11 mouse cellular contexts compared by ENCODE assay signal in the genomic region with DNA sequence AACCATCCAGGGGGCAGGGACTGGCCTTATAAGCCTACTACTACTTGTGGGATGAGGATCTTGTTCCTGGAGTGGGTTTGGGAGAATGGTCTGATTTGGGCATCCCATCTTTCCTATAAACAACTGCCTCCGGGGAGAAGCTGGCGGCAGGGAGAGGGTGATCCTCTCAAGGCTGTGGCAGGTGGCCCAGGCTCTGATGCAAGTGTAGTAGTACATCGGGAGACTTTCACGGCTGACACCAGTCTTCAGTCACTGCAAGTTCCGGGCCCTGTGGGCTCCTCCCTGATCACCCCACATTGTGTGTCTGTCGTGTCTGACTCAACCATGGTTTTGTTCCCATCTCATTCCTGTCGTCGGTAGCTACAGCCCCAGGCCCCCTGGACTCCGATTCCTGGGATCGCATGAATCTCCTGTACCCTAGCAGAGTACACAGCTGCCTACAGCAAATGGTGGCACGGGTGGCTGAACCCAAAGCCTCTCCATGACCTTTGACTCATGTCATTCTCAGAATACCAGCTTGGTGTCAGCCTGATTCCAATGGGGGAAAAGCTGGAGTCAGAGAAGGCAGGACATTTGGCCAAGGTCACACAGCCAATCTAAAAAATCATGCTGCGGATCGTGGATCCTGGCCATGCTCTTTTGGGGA. TPM values are rescaled to one million over a fixed set of nuclear protein-coding genes. Genes with fewer than 3 reads are reported as not detected.
DNase-seq lines count a peak whose midpoint lies in the region; ATAC-seq and TF ChIP-seq lines count a peak whose summit lies in the region.
"Had no signal": no experiment of that assay in that cellular context is flagged by ENCODE, and none has a peak within 500 bp of the region (broad histone marks: within the 10 kb centered on the region; RNA-seq: fewer than 3 reads in every experiment).

No protein-coding gene starts in this region.

- no peak for ATAC-seq in forebrain, embryonic 15.5 days (replicated peaks)
- no peak for ATAC-seq in forebrain, embryonic 11.5 days (replicated peaks; ENCODE audit: low FRiP score)
- no peak for ATAC-seq in hindbrain, embryonic 12.5 days (ENCODE audit: low FRiP score)
- ATAC-seq in hindbrain, embryonic 14.5 days (ENCODE audit: low FRiP score) = no peak
- no peak for ATAC-seq in intestine, postnatal 0 days
- no peak for ATAC-seq in forebrain, embryonic 13.5 days
- ATAC-seq: forebrain, postnatal 0 days; hindbrain, postnatal 0 days had no signal

- no peak overlapping the region for H3K4me2 ChIP-seq in forebrain, embryonic 15.5 days (replicated peaks)
- H3K4me2 ChIP-seq in forebrain, embryonic 11.5 days (ENCODE audit: low read depth, low read length, severe bottlenecking) = no peak overlapping the region
- no peak overlapping the region for H3K4me2 ChIP-seq in hindbrain, embryonic 12.5 days (replicated peaks)
- no peak overlapping the region for H3K4me2 ChIP-seq in hindbrain, embryonic 14.5 days (replicated peaks)
- no peak overlapping the region for H3K4me2 ChIP-seq in intestine, postnatal 0 days (replicated peaks; ENCODE audit: low read depth)
- H3K4me2 ChIP-seq in forebrain, embryonic 13.5 days = no peak overlapping the region
- H3K4me2 ChIP-seq: midbrain, embryonic 11.5 days had no signal

- DNase-seq in forebrain, embryonic 11.5 days (ENCODE audit: low spot score) = no peak
- no peak for DNase-seq in hindbrain, embryonic 14.5 days (ENCODE audit: low spot score)
- DNase-seq in adrenal gland, postnatal 10 days = peak; percentile 81
- no peak for DNase-seq in testis, postnatal 10 days (ENCODE audit: low spot score)
- DNase-seq: forebrain, postnatal 0 days had no signal

- H3K9ac ChIP-seq in forebrain, embryonic 15.5 days (replicated peaks) = no peak overlapping the region
- H3K9ac ChIP-seq in forebrain, embryonic 11.5 days (ENCODE audit: low read length) = no peak overlapping the region
- H3K9ac ChIP-seq in hindbrain, embryonic 12.5 days = no peak overlapping the region
- no peak overlapping the region for H3K9ac ChIP-seq in hindbrain, embryonic 14.5 days
- H3K9ac ChIP-seq in intestine, postnatal 0 days (ENCODE audit: low read depth, low read length) = no peak overlapping the region
- no peak overlapping the region for H3K9ac ChIP-seq in forebrain, embryonic 13.5 days
- H3K9ac ChIP-seq: forebrain, postnatal 0 days had no signal

- H3K36me3 ChIP-seq in forebrain, embryonic 15.5 days = peaks cover 26% of the 10 kb centered on the region
- peaks cover 3% of the 10 kb centered on the region for H3K36me3 ChIP-seq in forebrain, embryonic 11.5 days (ENCODE audit: control insufficient read depth, insufficient read depth, low read length)
- peaks cover 55% of the 10 kb centered on the region for H3K36me3 ChIP-seq in hindbrain, embryonic 12.5 days
- peaks cover 55% of the 10 kb centered on the region for H3K36me3 ChIP-seq in hindbrain, embryonic 14.5 days (replicated peaks; ENCODE audit: control insufficient read depth, insufficient read depth)
- peaks cover 26% of the 10 kb centered on the region for H3K36me3 ChIP-seq in intestine, postnatal 0 days (ENCODE audit: control insufficient read depth, insufficient read depth)
- H3K36me3 ChIP-seq in forebrain, embryonic 13.5 days (ENCODE audit: poor library complexity, severe bottlenecking) = peaks cover 90% of the 10 kb centered on the region

- H3K27me3 ChIP-seq in forebrain, embryonic 15.5 days = no peaks in the 10 kb centered on the region
- H3K27me3 ChIP-seq in forebrain, embryonic 11.5 days (ENCODE audit: control insufficient read depth, insufficient read depth, low read length) = no peaks in the 10 kb centered on the region
- no peaks in the 10 kb centered on the region for H3K27me3 ChIP-seq in hindbrain, embryonic 12.5 days
- H3K27me3 ChIP-seq in hindbrain, embryonic 14.5 days (ENCODE audit: control insufficient read depth, insufficient read depth, low read length) = no peaks in the 10 kb centered on the region
- no peaks in the 10 kb centered on the region for H3K27me3 ChIP-seq in intestine, postnatal 0 days (replicated peaks; ENCODE audit: control insufficient read depth, insufficient read depth, low read length)
- H3K27me3 ChIP-seq in forebrain, embryonic 13.5 days = no peaks in the 10 kb centered on the region

- no peak for TF ChIP-seq CTCF in intestine, postnatal 0 days (IDR thresholded peaks at IDR 0.05; ENCODE audit: low read depth)

- H3K4me1 ChIP-seq in forebrain, embryonic 15.5 days = peaks cover 35% of the 10 kb centered on the region
- H3K4me1 ChIP-seq in forebrain, embryonic 11.5 days (replicated peaks; ENCODE audit: control insufficient read depth, insufficient read depth, low read length) = peaks cover 13% of the 10 kb centered on the region
- peaks cover 60% of the 10 kb centered on the region for H3K4me1 ChIP-seq in hindbrain, embryonic 12.5 days
- peaks cover 46% of the 10 kb centered on the region for H3K4me1 ChIP-seq in hindbrain, embryonic 14.5 days (replicated peaks; ENCODE audit: control insufficient read depth, insufficient read depth, low read length)
- H3K4me1 ChIP-seq in intestine, postnatal 0 days (replicated peaks; ENCODE audit: control insufficient read depth, insufficient read depth, low read length) = peaks cover 21% of the 10 kb centered on the region
- H3K4me1 ChIP-seq in forebrain, embryonic 13.5 days = peaks cover 50% of the 10 kb centered on the region

- 86% methylated on average over 13 of the region's 13 CpGs for WGBS in forebrain, embryonic 15.5 days
- WGBS in forebrain, embryonic 11.5 days = 89% methylated on average over 13 of the region's 13 CpGs
- WGBS in hindbrain, embryonic 12.5 days = 74% methylated on average over 13 of the region's 13 CpGs
- 73% methylated on average over 13 of the region's 13 CpGs for WGBS in hindbrain, embryonic 14.5 days
- WGBS in intestine, postnatal 0 days = 59% methylated on average over 13 of the region's 13 CpGs
- WGBS in forebrain, embryonic 13.5 days = 87% methylated on average over 13 of the region's 13 CpGs

- 0 out of 2 replicates have a peak overlapping the region, but pooled peaks have one; percentile 13 for H3K27ac ChIP-seq in forebrain, embryonic 15.5 days (replicated peaks)
- no peak overlapping the region for H3K27ac ChIP-seq in forebrain, embryonic 11.5 days (ENCODE audit: low read depth, low read length)
- peak overlapping the region; percentile 17; the same call in 1 of the 2 replicates for H3K27ac ChIP-seq in hindbrain, embryonic 12.5 days
- no peak overlapping the region for H3K27ac ChIP-seq in hindbrain, embryonic 14.5 days
- peak overlapping the region; percentile 60 for H3K27ac ChIP-seq in intestine, postnatal 0 days (ENCODE audit: low read depth, low read length)
- H3K27ac ChIP-seq in forebrain, embryonic 13.5 days = no peak overlapping the region
- H3K27ac ChIP-seq: hindbrain, postnatal 0 days had no signal

- H3K9me3 ChIP-seq in forebrain, embryonic 15.5 days = no peaks in the 10 kb centered on the region
- H3K9me3 ChIP-seq in forebrain, embryonic 11.5 days (ENCODE audit: control insufficient read depth, low read length) = no peaks in the 10 kb centered on the region
- H3K9me3 ChIP-seq in hindbrain, embryonic 12.5 days (replicated peaks) = no peaks in the 10 kb centered on the region
- no peaks in the 10 kb centered on the region for H3K9me3 ChIP-seq in hindbrain, embryonic 14.5 days (ENCODE audit: control insufficient read depth, low read length)
- H3K9me3 ChIP-seq in intestine, postnatal 0 days (ENCODE audit: control insufficient read depth) = no peaks in the 10 kb centered on the region
- H3K9me3 ChIP-seq in forebrain, embryonic 13.5 days (replicated peaks) = no peaks in the 10 kb centered on the region

- no peak overlapping the region for H3K4me3 ChIP-seq in forebrain, embryonic 15.5 days
- H3K4me3 ChIP-seq in forebrain, embryonic 11.5 days (ENCODE audit: low read depth, low read length) = no peak overlapping the region
- H3K4me3 ChIP-seq in hindbrain, embryonic 12.5 days = no peak overlapping the region
- H3K4me3 ChIP-seq in hindbrain, embryonic 14.5 days (replicated peaks; ENCODE audit: low read length) = no peak overlapping the region
- H3K4me3 ChIP-seq in intestine, postnatal 0 days (ENCODE audit: low read depth, low read length) = no peak overlapping the region
- H3K4me3 ChIP-seq in forebrain, embryonic 13.5 days = no peak overlapping the region

RNA-seq across cellular contexts. Expression of gene Zmiz1, which starts 49.2 kb away (rescaled TPM):
- 57.5 and 63.9 TPM in 2 replicates for polyA plus RNA-seq in forebrain, embryonic 15.5 days (2015; fragmentation: Nextera tagmentation; extraction: Ambion mirVana)
- polyA plus RNA-seq in forebrain, embryonic 11.5 days (2014; fragmentation: Nextera tagmentation; extraction: Ambion mirVana) = 70.1 and 71.2 TPM in 2 replicates
- polyA plus RNA-seq in hindbrain, embryonic 12.5 days (2016; fragmentation: Nextera tagmentation; extraction: Ambion mirVana) = 66.5 and 69.4 TPM in 2 replicates
- 70.0 and 70.6 TPM in 2 replicates for polyA plus RNA-seq in hindbrain, embryonic 14.5 days (2014; fragmentation: Nextera tagmentation; extraction: Ambion mirVana)
- total RNA-seq in adrenal gland, postnatal 10 days (2021) = 10 to 100 TPM; 63.8 to 73.3 TPM
- 12.4 and 13.5 TPM in 2 replicates for polyA plus RNA-seq in intestine, postnatal 0 days (2015; fragmentation: Nextera tagmentation; extraction: Ambion mirVana)
- 57.2 and 61.3 TPM in 2 replicates for polyA plus RNA-seq in forebrain, embryonic 13.5 days (2015; fragmentation: Nextera tagmentation; extraction: Ambion mirVana)

Comparison
In these comparisons a context has a peak if more than half of its experiments do, and no peak if none do; other contexts are left out.
1. H3K27ac ChIP-seq: peak in forebrain, embryonic 15.5 days (single experiment), hindbrain, embryonic 12.5 days (single experiment) and intestine, postnatal 0 days (single experiment); none in forebrain, embryonic 11.5 days (single experiment), hindbrain, embryonic 14.5 days (single experiment) and forebrain, embryonic 13.5 days (single experiment).